Mouse (Mus musculus) lung, adult 2 months (tissue): ENCODE measurements around the gene Wdr47.

Experiments
- CTCF ChIP-seq: fragments of 200-500 bp; IDR thresholded peaks from 2 replicates; pipeline ENCODE4 v1.5.1; 2011; ENCODE audit warnings: mild to moderate bottlenecking, low read length, control low read depth; ENCODE audit not compliant: insufficient read depth
- POLR2A ChIP-seq: fragments of 200-500 bp; IDR thresholded peaks from 2 replicates; pipeline ENCODE4 v1.6.1; 2011; ENCODE audit warnings: low read depth, mild to moderate bottlenecking, control low read depth, low read length, borderline replicate concordance; ENCODE audit errors: extremely low read depth

GRCm38 (mm10) chr3:108570813-108571212, 20.3 kb upstream of the Wdr47 start:
- TF ChIP-seq CTCF (no peak), POLR2A (no peak)
